Mouse (Mus musculus) myocyte (in vitro differentiated cells): ENCODE measurements at regions not wholly inside any gene's neighbourhood (a gene's known extent, or its start where the extent isn't known, plus 50 kb on each side); places are given as distances from the start of the nearest gene placed in this dataset.

ENCODE experiments used
- E2F4 ChIP-seq: IDR thresholded peaks from one replicate; pipeline ENCODE4 v1.6.1; 2011; ENCODE audit warnings: mild to moderate bottlenecking, control low read depth, moderate library complexity; ENCODE audit not compliant: insufficient read depth
- MAX ChIP-seq: IDR thresholded peaks from one replicate; pipeline ENCODE4 v1.6.1; 2011; ENCODE audit warnings: low read depth, mild to moderate bottlenecking, control low read depth
- MYOG ChIP-seq, 3 experiments: IDR thresholded peaks; one replicate each; pipeline ENCODE4 v1.6.1; 2011; ENCODE audit warnings: control low read depth in 2 of 3, low read depth in 2 of 3, mild to moderate bottlenecking in 2 of 3; ENCODE audit not compliant: insufficient read length in 2 of 3, control insufficient read depth in 1 of 3, insufficient read depth in 1 of 3
- POLR2A ChIP-seq: IDR thresholded peaks from one replicate; pipeline ENCODE4 v1.6.1; 2011; ENCODE audit warnings: low read depth, mild to moderate bottlenecking, control low read depth, moderate library complexity; ENCODE audit not compliant: insufficient read length
- POLR2AphosphoS2 ChIP-seq: IDR thresholded peaks from one replicate; pipeline ENCODE4 v1.6.1; 2011; ENCODE audit warnings: low read depth, control low read depth; ENCODE audit not compliant: insufficient read length
- TCF12 ChIP-seq: IDR thresholded peaks from one replicate; pipeline ENCODE4 v1.6.1; 2011; ENCODE audit warnings: mild to moderate bottlenecking, control low read depth; ENCODE audit not compliant: poor library complexity, insufficient read depth, severe bottlenecking
- TCF3 ChIP-seq: IDR thresholded peaks from one replicate; pipeline ENCODE4 v1.6.1; 2011; ENCODE audit warnings: low read depth, control low read depth; ENCODE audit not compliant: insufficient read length
- USF1 ChIP-seq: IDR thresholded peaks from one replicate; pipeline ENCODE4 v1.6.1; 2011; ENCODE audit warnings: low read depth, mild to moderate bottlenecking, control low read depth, moderate library complexity

DNA sequence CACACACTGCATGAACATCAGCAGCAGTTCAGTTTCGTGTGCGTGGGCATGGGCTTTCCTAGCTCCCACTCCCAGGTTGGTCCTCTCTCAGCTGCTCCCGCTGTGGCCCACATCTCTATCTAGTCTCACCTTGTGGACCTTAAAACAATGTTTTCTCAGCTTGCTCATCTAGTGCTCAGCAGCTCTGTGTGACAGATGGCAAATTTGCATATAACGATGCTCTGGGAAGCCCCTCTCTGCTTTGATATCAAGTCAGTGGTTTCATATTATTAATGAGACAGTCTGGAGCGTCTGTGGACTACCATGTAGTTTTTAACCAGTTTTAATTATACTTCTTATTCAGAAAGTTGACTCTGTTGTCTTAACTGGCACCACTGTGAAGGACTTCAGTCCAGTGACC, 179.0 kb upstream of the Wdfy3 start:
- TF ChIP-seq POLR2AphosphoS2 (no peak), POLR2A (no peak), MYOG (IDR thresholded peaks at IDR 0.05; ENCODE audit: control insufficient read depth in 1 of 3, insufficient read depth in 1 of 3, insufficient read length in 2 of 3, low read depth in 2 of 3) (no peak), USF1 (no peak), MAX (no peak), TCF12 (no peak), E2F4 (no peak), TCF3 (no peak)
